Mouse (Mus musculus) cerebellum, adult 11-12 months (tissue): ENCODE measurements at regions not wholly inside any gene's neighbourhood (a gene's known extent, or its start where the extent isn't known, plus 50 kb on each side); places are given as distances from the start of the nearest gene placed in this dataset.

Experiments used
- DNase-seq: peaks from one replicate; pipeline ENCODE4 v3.0.0; 2022

DNA sequence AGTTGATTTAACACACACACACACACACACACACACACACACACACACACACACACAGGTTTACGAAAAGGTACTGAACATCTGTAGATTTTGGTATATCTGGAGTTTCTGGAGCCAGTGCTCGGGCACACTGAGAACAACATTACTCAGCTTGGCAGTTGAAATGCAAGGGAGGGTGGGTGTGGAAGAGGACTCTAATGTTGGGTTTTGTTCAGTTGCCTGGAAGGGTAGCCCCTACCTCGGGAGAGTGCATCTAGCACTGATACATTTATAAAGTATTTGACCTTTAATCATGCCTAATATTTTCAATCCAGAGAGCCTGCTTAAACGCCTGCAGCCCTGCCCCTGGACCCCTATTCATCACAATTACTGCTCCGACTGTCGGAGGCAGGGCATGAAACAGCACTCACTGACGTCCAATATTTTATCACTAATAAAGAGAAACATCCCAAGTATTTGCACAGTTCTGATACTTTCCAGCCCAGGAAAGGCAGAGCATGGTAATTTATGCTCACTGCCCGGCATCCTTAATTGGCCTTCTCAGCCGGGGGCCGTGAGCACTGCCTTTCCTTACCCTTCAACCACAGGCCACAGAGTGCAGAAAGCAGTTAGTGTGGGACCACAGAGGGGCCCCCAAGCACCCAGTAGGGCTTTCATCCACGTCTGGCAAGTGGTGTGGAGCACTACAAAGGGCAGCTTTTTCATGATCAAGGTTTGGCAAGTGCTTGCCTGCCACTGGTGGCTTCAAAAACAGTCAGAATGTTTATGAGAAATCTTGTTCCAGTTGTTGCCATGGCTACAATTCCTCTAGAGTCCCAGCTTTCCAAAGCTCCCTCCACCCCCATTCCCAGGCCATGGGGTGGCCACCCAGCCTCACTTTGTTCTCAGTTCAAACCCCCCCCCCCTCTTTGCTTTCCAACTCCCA, 76.3 kb upstream of the Pkdcc start:
- DNase-seq = no peak

DNA sequence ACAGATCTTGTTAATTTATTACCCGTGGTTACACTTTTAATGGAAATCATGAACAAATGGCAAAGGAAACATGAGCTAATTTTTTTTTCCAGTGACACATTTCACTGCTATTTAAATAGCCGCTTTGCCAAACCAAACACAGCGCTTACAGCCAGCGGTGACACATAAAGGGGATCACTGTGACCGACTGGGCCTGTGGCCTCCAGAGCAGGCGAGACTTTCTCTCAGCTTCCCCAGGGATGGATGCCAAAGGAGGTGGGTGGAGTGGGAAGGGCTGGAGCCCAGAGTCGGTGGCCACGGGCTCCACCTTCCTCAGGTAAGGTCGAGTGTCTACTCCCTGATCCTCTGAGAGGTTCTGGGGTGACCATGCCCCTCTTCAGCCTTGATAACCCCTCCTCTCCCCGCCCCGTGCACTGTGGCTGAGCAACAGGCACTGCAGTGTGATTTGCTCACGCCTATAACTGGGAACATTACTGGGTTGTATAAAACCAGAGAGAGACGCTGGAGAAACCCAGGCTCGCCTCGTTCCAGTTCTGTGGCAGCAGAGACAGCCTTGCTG, 66.6 kb upstream of the Pkdcc start:
- DNase-seq = no peak

DNA sequence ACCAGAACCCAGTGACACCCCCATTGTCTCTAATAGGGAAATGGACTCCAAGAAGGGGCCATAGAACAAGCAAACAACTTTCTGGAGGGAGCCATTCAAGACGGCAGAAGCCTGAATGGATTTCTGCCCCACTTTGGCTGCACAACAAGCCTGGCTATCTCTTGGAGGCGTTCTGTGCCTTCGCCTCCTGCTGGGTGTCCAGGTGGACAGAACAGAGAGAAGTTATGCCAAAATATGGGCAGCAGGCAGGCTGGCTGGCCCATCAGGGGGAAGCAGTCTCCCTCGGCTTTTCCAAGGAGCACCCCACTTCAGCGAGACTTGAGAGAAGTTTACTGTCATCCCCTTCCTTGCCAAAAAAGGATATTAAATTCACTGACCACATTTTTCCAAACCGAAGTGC, 65.8 kb upstream of the Pkdcc start:
- peak; percentile 83 for DNase-seq

DNA sequence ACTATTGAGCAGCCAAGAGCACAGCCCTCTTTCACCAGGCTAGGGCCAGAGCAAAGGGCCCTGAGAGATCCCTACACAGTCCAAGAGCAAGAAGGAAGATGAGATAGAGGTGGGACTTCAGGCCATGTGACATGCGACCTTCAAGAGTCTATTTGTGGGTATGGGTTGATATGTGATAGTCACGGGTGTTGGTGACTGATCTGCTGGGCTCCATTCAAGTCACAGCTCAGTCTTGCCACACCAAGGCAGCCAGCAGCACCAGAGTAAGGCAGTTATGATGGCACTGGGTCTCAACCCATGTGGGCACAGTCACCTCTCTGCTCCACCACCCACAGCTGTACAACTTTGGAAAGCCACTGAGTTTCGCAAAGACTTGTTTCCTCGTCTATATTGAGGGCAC, 60.0 kb upstream of the Pkdcc start:
- DNase-seq = no peak

DNA sequence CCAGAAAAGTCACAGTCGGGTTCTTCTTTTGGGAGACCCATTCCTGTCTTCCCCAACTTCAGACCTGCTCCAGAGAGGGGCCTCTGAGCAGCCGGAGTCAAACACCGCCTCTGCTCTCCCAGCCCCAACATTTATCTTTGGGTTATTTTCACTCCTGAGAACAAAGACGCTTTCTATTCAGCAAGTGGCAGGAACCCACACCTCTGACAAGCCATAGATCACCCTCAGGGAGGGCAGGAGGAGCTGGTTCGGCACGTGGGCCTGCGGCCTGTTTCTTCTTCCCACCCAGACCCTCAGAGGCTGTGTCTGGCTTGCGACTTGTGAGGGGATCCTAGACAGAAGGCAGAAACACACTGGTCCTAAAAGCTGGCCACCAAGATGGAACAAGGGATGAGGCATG, 58.4 kb upstream of the Pkdcc start:
- DNase-seq = no peak

DNA sequence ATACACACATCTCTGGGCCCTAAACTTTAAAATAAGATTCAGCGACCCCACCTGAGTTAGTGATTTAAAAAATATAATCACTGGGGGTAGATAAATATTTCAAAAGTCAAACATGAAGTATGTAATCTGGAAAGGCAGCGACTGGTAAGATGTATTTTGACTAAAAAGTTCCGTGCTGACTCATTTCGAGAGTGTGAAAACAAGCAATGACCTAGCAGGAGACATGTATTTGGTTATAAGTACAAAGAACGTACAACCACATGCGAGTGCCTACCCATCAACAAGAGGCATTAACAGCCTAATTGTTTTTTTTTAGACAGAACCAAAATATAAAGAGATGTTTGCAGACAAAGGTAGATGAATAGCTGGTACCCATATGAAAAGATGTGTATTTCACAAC, 57.0 kb upstream of the Pkdcc start:
- no peak for DNase-seq

DNA sequence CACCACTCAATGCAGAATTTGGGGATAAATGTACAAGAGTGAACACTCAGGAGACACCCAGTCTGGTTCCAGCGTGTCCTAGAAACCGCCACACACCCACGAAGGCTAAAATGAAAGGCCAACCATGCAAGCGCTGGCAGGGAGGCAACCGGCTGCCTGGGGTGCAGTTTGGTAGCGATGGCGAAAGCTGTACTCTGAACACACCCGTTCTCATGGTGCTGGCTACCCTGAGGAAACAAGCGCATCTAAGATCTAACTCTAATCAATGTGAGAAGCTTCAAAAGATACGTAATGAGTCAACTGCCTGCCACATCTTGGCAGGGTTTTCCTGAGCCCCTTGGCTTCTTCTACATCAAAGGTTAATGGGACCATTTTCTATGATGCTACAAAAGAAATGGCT, 56.4 kb upstream of the Pkdcc start:
- DNase-seq = no peak

DNA sequence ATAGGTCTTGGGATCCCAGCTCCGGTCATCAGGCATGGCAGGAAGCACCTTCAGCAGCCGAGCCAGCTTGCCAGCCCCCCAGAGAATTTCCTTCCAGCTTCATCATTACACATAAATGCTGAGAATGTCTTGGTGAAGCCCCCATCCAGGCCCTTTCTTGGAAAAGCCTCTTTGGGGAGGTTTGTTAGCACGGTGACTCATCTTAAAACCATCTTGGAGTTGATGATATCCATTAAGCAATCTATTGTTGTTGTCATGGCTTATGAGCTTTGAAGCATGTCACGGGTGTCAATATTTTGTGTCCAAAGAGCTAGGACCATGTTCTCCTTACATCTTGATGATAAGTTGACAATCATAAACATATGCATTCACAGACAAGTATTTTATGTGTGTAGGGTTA, 55.5 kb upstream of the Pkdcc start:
- no peak for DNase-seq

DNA sequence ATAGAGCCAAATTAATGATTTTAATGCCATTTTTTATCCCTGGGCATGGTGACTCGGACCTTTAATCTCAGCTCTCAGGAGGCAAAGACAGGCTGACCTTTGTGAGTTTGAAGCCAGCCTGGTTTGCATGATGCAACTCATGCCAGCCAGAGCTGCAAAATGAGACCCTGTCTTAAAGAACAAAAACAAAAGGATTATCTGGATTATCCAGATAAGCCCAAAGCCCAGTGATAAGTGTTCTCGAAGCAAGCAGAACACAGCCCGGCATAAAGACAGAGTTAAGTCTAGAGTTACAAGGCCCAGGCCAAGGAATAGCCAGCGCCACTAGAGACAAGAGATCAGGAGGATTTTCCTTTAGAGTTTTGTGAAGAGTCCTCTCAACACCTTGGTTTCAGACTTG, 54.8 kb upstream of the Pkdcc start:
- no peak for DNase-seq

DNA sequence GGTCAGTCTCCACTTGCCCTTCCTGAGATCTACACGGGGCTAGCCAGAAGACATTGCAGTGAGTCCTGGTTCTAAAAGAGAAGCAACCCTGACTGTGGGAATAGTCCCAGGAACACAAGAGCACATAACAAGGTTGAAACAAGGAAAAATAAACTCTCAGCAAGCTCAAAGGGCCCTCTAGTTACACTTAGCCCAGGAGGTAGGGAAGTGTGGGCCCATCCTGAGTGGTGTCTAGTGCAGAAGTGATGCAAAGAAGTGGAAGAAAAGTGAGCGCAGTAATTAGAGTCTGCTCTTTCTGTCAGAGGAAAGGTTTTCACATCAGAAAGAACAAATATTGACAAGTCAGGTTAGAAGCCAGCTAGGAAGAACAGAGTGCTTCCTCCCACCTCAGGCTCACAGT, 53.4 kb upstream of the Pkdcc start:
- no peak for DNase-seq

DNA sequence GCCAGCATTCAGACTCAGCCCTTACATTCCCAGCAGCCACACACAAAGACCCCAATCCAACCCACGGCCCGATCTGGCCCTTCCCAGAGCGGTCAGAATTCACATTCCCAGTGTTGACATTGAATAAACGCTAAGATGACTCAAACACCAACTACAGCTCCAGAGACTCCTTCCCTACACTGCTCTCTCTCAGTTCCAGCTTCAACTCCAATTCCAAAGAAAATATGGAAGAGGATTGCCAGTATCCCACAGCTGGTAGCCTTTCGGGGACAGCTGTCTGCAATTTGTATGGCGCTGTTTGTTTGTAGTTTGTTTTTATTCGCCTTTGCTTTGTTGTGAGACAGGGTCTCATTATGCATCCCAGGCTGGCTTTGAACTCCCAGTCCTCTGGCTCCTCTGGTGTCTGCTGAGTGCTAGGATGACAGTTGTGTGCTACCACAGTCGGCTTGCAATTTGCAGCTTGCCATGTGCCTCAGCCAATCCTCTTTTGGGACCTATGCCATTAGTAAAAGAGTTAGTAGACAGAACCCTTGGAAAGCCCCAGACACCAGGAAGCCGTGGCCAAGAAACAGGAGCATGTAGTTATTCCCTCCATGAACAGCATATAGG, 51.0 kb upstream of the Pkdcc start:
- no peak for DNase-seq

DNA sequence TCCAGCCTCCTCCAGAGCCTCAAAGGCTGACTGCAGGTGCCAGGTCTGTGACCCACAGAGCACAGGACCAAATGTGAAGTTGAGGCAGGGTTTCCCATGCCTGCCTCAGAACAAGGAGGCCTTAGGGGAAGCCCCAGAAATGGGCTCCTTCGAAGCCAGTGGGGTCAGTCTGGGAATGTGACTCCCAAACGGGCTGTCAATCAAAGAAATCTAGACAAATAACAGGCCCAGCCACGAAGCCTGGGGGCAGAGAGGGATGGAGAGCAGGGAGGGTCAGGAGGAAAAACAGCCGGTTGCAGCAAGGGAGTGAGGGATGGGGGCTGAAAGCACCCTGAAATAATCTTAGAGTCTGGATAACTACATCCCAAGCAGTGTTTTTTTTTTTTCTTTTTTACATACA, 50.4 kb upstream of the Pkdcc start:
- DNase-seq = no peak

DNA sequence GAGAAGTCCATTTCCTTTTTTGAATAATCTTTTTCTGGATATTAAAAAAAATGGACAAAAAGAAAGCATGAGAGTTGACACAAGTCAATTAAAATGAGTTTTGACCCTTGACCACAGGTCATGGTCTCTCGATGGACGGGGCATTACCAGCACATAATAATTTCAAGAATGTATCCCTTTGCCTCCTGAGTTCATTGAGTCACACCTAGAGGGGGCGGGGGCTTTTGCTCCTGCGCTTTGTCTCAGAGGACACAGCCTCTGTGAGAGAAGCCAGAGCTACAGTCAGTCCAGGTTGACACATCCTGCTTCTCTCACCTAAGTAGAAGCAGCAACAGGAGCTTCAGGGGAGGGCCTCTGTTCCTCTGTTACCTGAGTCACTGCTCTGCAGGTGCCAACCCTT, 50.0 kb upstream of the Pkdcc start:
- DNase-seq = no peak
